Mouse (Mus musculus) C2C12 (cell line): ENCODE data around the gene Rem2. TPM values are rescaled to one million over a fixed set of nuclear protein-coding genes. Genes with fewer than 3 reads are reported as not detected.
A peak's percentile ranks its signal among the peaks of the same experiment; 100 is the strongest.

Experiments
- H3K27me3 ChIP-seq: one replicate; pipeline ENCODE4 v1.6.1; 2011; ENCODE audit not compliant: control insufficient read depth, insufficient read depth, insufficient read length
- H3K36me3 ChIP-seq: one replicate; pipeline ENCODE4 v1.6.1; 2011; ENCODE audit not compliant: control insufficient read depth, insufficient read depth
- H3K4me3 ChIP-seq: one replicate; pipeline ENCODE4 v1.5.1; 2011; ENCODE audit warnings: mild to moderate bottlenecking, control low read depth; ENCODE audit not compliant: poor library complexity, insufficient read depth, severe bottlenecking
- H3K79me2 ChIP-seq: one replicate; pipeline ENCODE4 v1.6.1; 2011; ENCODE audit not compliant: control insufficient read depth, insufficient read depth
- H3K79me3 ChIP-seq: one replicate; pipeline ENCODE4 v1.6.1; 2011; ENCODE audit warnings: low read depth, control low read depth
- H3ac ChIP-seq: one replicate; pipeline ENCODE3; 2011; ENCODE audit warnings: low read depth; ENCODE audit not compliant: control insufficient read depth, insufficient read length
- CEBPB ChIP-seq: IDR thresholded peaks from one replicate; pipeline ENCODE4 v1.6.1; 2011; ENCODE audit warnings: low read depth, mild to moderate bottlenecking, control low read depth, moderate library complexity
- CTCF ChIP-seq: IDR thresholded peaks from one replicate; pipeline ENCODE4 v1.5.1; 2011; ENCODE audit not compliant: control insufficient read depth, insufficient read depth, insufficient read length
- FOSL1 ChIP-seq: IDR thresholded peaks from one replicate; pipeline ENCODE4 v1.8.0; 2011; ENCODE audit warnings: mild to moderate bottlenecking, low read length; ENCODE audit not compliant: poor library complexity, insufficient read depth, severe bottlenecking
- MAX ChIP-seq: IDR thresholded peaks from one replicate; pipeline ENCODE4 v1.6.1; 2011; ENCODE audit warnings: mild to moderate bottlenecking, control low read depth
- MYOD1 ChIP-seq: IDR thresholded peaks from one replicate; pipeline ENCODE4 v1.6.1; 2011; ENCODE audit warnings: low read depth; ENCODE audit not compliant: control insufficient read depth, insufficient read length
- MYOG ChIP-seq: IDR thresholded peaks from one replicate; pipeline ENCODE4 v1.6.1; 2011; ENCODE audit not compliant: control insufficient read depth, insufficient read length; ENCODE audit errors: extremely low read depth
- USF1 ChIP-seq: IDR thresholded peaks from one replicate; pipeline ENCODE4 v1.6.1; 2011; ENCODE audit warnings: low read depth, mild to moderate bottlenecking, control low read depth, moderate library complexity
- long read RNA-seq, 2 experiments: library from polyadenylated mRNA; unstranded; transcript quantifications; one replicate each; pipeline ENCODE4 v2.0.0; 2019 to 2020
- polyA plus RNA-seq: library from polyadenylated mRNA; unstranded; fragments of >200 nt; fragmentation: generic; extraction: Trizol; gene quantifications from one replicate; pipeline ENCODE4 v1.2.1, GENCODE M21; 2012; ENCODE audit warnings: missing spikeins

The Rem2 gene
- polyA plus RNA-seq, result 0.56 TPM
- long read RNA-seq, experiment 1, result 0 reads
- long read RNA-seq, experiment 2, partial matches to known transcripts, result 0 of 2 reads
- long read RNA-seq, experiment 2, other reads (novel, unspliced or antisense), result 1 of 2 reads

DNA sequence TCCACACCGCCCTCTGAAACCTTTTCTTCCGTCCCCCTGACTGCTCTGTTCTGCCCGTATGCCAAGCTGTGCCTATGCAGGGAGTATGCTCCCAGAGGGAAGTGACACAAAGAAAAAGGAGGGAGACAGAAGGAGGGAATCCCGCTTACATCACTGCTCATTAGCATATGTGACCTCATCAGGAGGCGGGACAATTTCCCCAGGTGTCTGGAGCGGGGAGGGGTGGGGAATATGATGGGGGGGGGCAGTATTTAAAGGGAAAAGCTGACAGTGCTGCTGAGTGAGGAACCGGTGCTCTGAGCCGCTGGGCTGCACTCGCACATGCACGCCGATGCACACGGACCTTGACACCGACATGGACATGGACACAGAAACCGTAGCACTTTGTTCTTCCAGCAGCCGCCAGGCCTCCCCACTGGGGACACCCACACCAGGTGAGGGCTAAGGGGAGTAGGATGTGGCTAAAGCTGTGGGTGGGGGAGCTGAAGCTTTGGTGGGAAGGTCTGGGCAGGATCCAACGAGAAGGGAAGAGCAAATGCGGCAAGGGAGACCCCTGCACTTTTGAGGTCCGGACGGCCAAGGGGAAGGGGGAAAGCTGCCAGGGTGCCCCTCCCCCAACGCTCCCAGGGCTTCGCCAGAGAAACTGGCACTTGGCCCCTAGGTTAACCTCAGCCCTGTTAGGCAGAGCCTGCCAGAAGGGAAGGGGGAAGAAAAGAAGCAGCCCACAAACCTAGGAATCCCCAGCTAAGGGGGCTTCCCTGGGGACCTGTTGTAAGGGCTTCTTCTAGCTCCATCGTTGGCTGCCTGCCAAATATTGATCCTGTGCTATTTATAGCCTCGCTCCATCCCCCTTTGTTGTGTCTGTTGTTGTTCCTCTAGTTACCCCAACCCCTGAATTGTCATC lies at the start of gene Rem2:
Gene Rem2 (plus strand): TSS at position 160 of the 904 bp plus-strand sequence.
- TF ChIP-seq USF1 (no peak), CTCF (no peak), MAX (no peak), MYOD1 (no peak), CEBPB (no peak), MYOG (no peak), FOSL1 (no peak)
- H3K79me3 ChIP-seq, result no peaks in the 10 kb centered on the region
- H3ac ChIP-seq, result no peak within 1 kb of the TSS
- no peaks in the 10 kb centered on the region for H3K36me3 ChIP-seq
- H3K79me2 ChIP-seq, result peaks cover 10% of the 10 kb centered on the region
- H3K4me3 ChIP-seq, result no peak within 1 kb of the TSS
- no peaks in the 10 kb centered on the region for H3K27me3 ChIP-seq

DNA sequence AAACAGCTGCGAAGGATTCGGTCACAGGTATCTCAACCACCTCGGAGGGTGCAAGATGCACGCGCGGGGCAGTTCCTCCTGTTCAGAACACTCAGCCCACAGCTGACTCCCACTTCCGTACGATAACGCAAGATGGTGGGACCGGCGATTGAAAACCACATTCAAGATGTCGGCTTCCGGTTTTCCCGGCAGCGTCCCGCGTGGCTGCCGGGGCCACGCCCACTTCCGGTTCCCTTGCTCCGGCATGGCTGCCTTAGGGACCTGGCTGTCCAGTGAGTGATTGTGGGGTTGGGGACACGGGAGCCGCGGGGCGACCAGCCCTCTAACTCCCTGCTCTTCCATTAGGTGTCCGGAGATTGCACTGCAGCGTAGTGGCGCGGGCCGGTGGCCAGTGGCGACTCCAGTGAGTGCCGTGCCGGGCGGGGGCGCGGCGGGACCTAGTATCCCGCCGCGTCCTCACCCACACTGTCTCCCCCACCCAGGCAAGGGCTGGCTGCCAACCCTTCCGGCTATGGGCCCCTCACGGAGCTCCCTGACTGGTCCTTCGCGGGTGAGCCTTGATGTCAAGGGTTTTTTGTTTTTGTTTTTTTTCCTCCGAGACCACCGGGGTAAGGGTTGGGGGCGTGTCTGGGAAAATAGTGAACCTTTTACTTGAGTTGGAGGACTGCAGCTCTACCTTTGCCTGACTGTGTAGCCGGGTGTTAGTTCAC lies 49.1 kb upstream of the Rem2 start, which contains the start of gene Mrpl52:
Gene Mrpl52 (plus strand): TSS at position 221 of the 710 bp plus-strand sequence.
- Histone ChIP-seq H3ac (peak within 1 kb of the TSS; percentile 94), H3K36me3 (peaks cover 26% of the 10 kb centered on the region), H3K79me2 (peaks cover 47% of the 10 kb centered on the region), H3K4me3 (peak within 1 kb of the TSS; percentile 81), H3K79me3 (peaks cover 20% of the 10 kb centered on the region), H3K27me3 (no peaks in the 10 kb centered on the region)
- TF ChIP-seq USF1, result no peak
- TF ChIP-seq CEBPB, result peak; percentile 21
- peak; percentile 97 for TF ChIP-seq MAX
- no peak for TF ChIP-seq FOSL1
- no peak for TF ChIP-seq CTCF
- no peak for TF ChIP-seq MYOG

DNA sequence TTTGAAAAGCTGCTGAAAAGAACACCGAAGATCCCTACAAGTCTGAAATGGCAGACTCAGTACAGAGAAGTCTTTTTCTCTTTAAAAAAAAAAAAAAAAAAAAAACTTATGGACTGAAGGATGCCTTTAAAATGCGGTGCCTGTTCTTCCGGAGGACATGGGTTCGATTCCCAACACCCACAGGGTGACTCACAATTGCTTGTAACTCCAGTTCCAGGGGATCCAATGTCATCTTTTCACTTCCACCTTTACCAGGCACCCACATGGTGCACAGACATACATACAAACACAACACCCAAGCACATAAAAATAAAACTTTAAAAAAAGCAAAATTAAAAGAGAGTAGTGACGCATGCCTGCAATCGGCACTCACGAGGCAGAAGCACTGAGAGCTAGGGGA lies 48.2 kb upstream of the Rem2 start:
- no peak for TF ChIP-seq MYOG
- TF ChIP-seq MAX, result no peak
- no peak for TF ChIP-seq FOSL1
- no peak for TF ChIP-seq USF1
- TF ChIP-seq MYOD1, result no peak
- Histone ChIP-seq H3K36me3 (peaks cover 26% of the 10 kb centered on the region), H3K27me3 (no peaks in the 10 kb centered on the region), H3K79me3 (peaks cover 28% of the 10 kb centered on the region), H3ac (no peak overlapping the region), H3K4me3 (peak overlapping the region; percentile 81), H3K79me2 (peaks cover 56% of the 10 kb centered on the region)

DNA sequence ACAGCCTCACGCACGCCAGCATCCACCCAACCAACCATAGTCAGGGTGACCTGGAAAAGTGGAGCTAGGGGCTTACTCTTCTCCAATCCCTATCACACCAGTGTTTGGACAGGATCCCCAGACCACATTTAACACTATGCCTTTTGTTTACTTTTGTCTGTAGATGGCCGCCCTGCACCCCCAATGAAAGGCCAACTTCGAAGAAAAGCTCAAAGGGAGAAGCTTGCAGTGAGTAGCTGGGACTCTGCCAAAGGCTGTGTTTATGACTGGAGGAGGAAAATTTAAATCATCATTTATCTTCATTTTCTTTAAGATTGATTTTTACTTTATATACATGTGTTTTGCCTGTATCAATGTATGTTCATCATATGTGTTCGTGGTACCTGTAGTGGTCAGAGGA lies 47.5 kb upstream of the Rem2 start:
- TF ChIP-seq CTCF (no peak), MAX (no peak), CEBPB (no peak), MYOG (no peak), USF1 (no peak), MYOD1 (no peak), FOSL1 (no peak)
- Histone ChIP-seq H3K79me2 (peaks cover 63% of the 10 kb centered on the region), H3K27me3 (no peaks in the 10 kb centered on the region), H3ac (no peak overlapping the region), H3K4me3 (no peak overlapping the region), H3K79me3 (peaks cover 33% of the 10 kb centered on the region), H3K36me3 (peaks cover 26% of the 10 kb centered on the region)

DNA sequence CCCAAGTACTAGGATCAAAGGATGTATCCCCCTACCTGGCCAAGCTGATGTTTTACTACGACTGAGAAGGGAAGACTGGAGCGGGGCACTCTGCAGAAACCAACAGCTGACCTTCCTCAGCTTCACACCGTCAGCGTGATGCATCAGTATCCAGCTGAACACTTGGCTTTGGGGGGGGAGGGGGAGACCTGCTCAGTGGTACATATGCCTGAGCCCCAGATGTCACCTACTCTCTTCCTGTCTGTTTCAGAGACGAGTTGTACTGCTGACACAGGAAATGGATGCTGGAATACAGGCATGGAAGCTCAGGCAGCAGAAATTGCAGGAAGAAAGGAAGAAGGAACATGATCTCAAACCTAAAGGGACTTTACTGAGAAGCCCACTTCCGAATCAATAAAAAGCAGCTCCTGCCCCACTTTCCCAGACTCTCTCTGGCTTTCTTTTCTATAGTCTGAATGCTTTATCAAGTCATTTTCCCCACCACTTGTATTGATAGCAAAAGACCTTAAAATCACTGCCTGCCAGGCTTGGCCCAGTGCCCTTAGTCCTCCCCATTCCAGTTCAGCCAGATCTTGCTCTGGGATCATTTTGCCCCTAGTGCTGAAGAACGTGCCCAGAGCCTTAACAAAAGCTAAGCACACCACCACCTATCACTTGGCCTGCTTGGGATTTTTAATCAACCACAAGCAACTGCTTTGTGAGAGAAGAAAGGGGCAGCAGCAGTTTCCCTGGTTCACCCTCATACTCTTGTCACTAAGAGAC lies 46.4 kb upstream of the Rem2 start:
- TF ChIP-seq MYOD1 (no peak), USF1 (no peak), CTCF (no peak), FOSL1 (no peak), MYOG (no peak)
- Histone ChIP-seq H3K27me3 (no peaks in the 10 kb centered on the region), H3K36me3 (peaks cover 26% of the 10 kb centered on the region), H3K79me2 (peaks cover 74% of the 10 kb centered on the region), H3K4me3 (no peak overlapping the region), H3K79me3 (peaks cover 41% of the 10 kb centered on the region), H3ac (no peak overlapping the region)
